Comparison of ENCODE assay signal across 15 mouse cellular contexts in the genomic region with DNA sequence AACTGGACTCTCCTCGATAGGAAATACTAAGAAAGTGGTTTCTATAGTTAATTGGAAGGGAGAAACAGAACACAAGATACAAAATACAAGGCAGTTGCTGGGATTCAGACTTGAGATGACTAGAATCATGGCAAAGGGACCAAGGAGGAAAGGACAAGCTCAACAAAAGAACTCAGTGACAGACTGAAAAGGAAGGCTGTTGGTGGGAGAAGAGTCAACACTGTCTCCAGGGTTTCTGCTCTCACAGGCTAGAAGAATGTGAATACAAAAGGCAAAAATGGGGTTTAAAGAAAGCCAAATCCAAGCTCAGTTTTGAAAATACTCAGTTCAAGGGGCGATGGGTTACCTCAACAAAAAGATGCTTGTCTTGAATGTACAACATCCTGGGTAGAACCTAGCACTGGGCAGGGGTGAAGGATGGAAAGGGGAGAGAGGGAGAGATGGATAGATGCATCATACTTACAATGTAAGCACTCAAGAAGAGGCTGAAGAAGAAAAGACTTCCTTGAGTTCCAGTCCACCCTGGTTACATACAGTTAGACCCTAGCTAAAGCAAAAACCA.
"Had no signal": no experiment of that assay in that cellular context is flagged by ENCODE, and none has a peak within 500 bp of the region (broad histone marks: within the 10 kb centered on the region; RNA-seq: fewer than 3 reads in every experiment).

No protein-coding gene starts in this region.

- H3K36me3 ChIP-seq: kidney, embryonic 15.5 days; limb, embryonic 13.5 days; stomach, embryonic 15.5 days had no signal

- H3K4me2 ChIP-seq: kidney, embryonic 15.5 days; limb, embryonic 13.5 days; stomach, embryonic 15.5 days had no signal

- H3K27me3 ChIP-seq: kidney, embryonic 15.5 days; limb, embryonic 13.5 days; stomach, embryonic 15.5 days had no signal

- H3K4me3 ChIP-seq: kidney, embryonic 15.5 days; limb, embryonic 13.5 days; megakaryocyte, embryonic 14.5 days; stomach, embryonic 15.5 days had no signal

- ATAC-seq: intestine, embryonic 16.5 days; midbrain, embryonic 16.5 days had no signal

- H3K9ac ChIP-seq: kidney, embryonic 15.5 days; limb, embryonic 13.5 days; liver, embryonic 14.5 days; stomach, embryonic 15.5 days had no signal

- H3K27ac ChIP-seq: kidney, embryonic 15.5 days; limb, embryonic 13.5 days; liver, embryonic 14.5 days; stomach, embryonic 15.5 days had no signal

- DNase-seq: kidney, adult 2 months; kidney, postnatal 14 days; left cerebral cortex, postnatal 4 days; lung, adult 18-20 months; lung, postnatal 4 days; right cerebral cortex, postnatal 14 days; thymus, adult 2 months; thymus, postnatal 36 days had no signal

- H3K4me1 ChIP-seq: megakaryocyte, embryonic 14.5 days had no signal

- H3K9me3 ChIP-seq: limb, embryonic 13.5 days; stomach, embryonic 15.5 days had no signal
